Mouse (Mus musculus) neural tube, embryonic 15.5 days (tissue): ENCODE measurements around the gene Arhgap6. TPM values are rescaled to one million over a fixed set of nuclear protein-coding genes. Genes with fewer than 3 reads are reported as not detected.

Experiments used
- ATAC-seq: fragments of 200-750 bp; cut with Nextera tagmentation; 2 replicates; pipeline ENCODE4 v1.8.0; 2017; ENCODE audit warnings: mild to moderate bottlenecking, moderate TSS enrichment, moderate library complexity; ENCODE audit not compliant: low FRiP score
- H3K27ac ChIP-seq: fragments of 300-500 bp; sonication (generic); replicated peaks from 2 replicates; pipeline ENCODE4 v1.5.1; 2015; ENCODE audit warnings: mild to moderate bottlenecking, inconsistent platforms
- H3K27me3 ChIP-seq: fragments of 300-500 bp; sonication (generic); replicated peaks from 2 replicates; pipeline ENCODE4 v1.6.1; 2015; ENCODE audit warnings: inconsistent platforms
- H3K36me3 ChIP-seq: fragments of 300-500 bp; sonication (generic); 2 replicates; pipeline ENCODE4 v1.6.1; 2015; ENCODE audit warnings: inconsistent platforms
- H3K4me1 ChIP-seq: fragments of 300-500 bp; sonication (generic); 2 replicates; pipeline ENCODE4 v1.6.1; 2015; ENCODE audit warnings: inconsistent platforms
- H3K4me2 ChIP-seq: fragments of 300-500 bp; sonication (generic); 2 replicates; pipeline ENCODE4 v1.6.1; 2015; ENCODE audit warnings: inconsistent platforms, mild to moderate bottlenecking, moderate library complexity
- H3K4me3 ChIP-seq: fragments of 300-500 bp; sonication (generic); replicated peaks from 2 replicates; pipeline ENCODE4 v1.5.1; 2015; ENCODE audit warnings: mild to moderate bottlenecking, inconsistent platforms
- H3K9ac ChIP-seq: fragments of 300-500 bp; sonication (generic); replicated peaks from 2 replicates; pipeline ENCODE4 v1.6.1; 2015; ENCODE audit warnings: mild to moderate bottlenecking, inconsistent platforms
- H3K9me3 ChIP-seq: fragments of 300-500 bp; sonication (generic); replicated peaks from 2 replicates; pipeline ENCODE4 v1.6.1; 2016; ENCODE audit warnings: inconsistent platforms
- WGBS: fragments of 180-500 bp; shearing (Covaris S2); methylation state at CpG from one replicate; pipeline ENCODE4 v1.1.7; 2015; ENCODE audit warnings: mixed read lengths; 5-methylcytosine and 5-hydroxymethylcytosine counted together
- polyA plus RNA-seq: library from polyadenylated mRNA; unstranded; fragments of >200 nt; fragmentation: Nextera tagmentation; extraction: Ambion mirVana; gene quantifications from 2 replicates; pipeline ENCODE4 v1.2.1, GENCODE M21; 2015

Arhgap6 gene
- polyA plus RNA-seq, 1 experiment from 2014 or later: 2.6 TPM

DNA sequence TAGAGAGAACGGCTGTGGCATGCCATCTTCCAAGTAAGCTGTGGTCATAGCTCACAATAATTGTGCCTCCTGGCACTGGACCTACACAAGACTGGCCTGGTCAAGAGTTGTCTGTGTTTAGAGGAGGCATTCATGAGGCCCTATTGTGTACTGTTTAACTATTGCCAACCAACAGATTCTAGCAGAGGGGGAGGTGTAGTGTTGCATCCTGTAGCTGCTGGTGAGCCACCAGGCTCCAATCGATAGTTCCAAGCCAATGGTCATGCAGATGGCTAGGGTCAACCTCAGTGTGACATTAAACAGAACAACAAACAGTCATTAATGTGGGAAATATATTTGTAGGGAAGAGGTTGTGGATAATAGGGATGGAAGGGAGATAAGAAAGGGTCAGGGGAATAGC is 280.1 kb downstream of the Arhgap6 start:
- Histone ChIP-seq H3K9ac (no peak overlapping the region), H3K27me3 (peaks cover 7% of the 10 kb centered on the region; the same call in 1 of the 2 replicates), H3K27ac (no peak overlapping the region), H3K4me2 (no peak overlapping the region), H3K9me3 (no peaks in the 10 kb centered on the region), H3K4me1 (no peaks in the 10 kb centered on the region), H3K4me3 (no peak overlapping the region), H3K36me3 (no peaks in the 10 kb centered on the region)
- WGBS: 89% methylated on average over 2 of the region's 2 CpGs
- ATAC-seq: no peak

DNA sequence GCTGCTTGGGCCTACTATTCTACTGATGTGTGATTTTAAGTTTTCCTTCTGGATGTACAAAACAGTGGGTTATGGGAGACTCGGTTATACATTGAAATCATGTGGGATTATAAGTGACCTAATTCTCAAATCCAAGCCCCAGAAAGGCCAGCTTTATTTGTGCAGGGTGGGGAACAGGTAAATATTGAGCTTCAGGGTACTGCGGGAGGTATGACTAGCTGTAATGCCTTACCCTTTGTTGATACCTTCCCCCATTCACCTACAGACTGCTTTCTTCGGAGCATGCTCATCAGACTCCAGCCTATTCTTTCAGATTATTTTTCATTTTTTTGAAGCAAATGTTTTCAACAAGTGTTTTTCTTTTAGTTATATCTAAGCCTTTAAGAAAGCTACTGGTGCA is 286.7 kb downstream of the Arhgap6 start:
- Histone ChIP-seq H3K27ac (no peak overlapping the region), H3K4me1 (no peaks in the 10 kb centered on the region), H3K4me3 (no peak overlapping the region), H3K36me3 (no peaks in the 10 kb centered on the region), H3K9me3 (no peaks in the 10 kb centered on the region), H3K4me2 (no peak overlapping the region), H3K27me3 (peaks cover 4% of the 10 kb centered on the region; the same call in 1 of the 2 replicates), H3K9ac (no peak overlapping the region)
- WGBS: 95% methylated on average over 3 of the region's 3 CpGs
- no peak for ATAC-seq

GRCm38 (mm10) chrX:169085871-169086270 is 291.0 kb downstream of the Arhgap6 start:
- ATAC-seq: no peak
- Histone ChIP-seq H3K9me3 (no peaks in the 10 kb centered on the region), H3K36me3 (no peaks in the 10 kb centered on the region), H3K4me3 (no peak overlapping the region), H3K4me1 (no peaks in the 10 kb centered on the region), H3K27me3 (0 out of 2 replicates have a peak, but pooled peaks cover 6% of the 10 kb centered on the region), H3K9ac (no peak overlapping the region), H3K4me2 (no peak overlapping the region), H3K27ac (no peak overlapping the region)
- whole genome bisulfite sequencing: 16% methylated on average over 5 of the region's 5 CpGs

DNA sequence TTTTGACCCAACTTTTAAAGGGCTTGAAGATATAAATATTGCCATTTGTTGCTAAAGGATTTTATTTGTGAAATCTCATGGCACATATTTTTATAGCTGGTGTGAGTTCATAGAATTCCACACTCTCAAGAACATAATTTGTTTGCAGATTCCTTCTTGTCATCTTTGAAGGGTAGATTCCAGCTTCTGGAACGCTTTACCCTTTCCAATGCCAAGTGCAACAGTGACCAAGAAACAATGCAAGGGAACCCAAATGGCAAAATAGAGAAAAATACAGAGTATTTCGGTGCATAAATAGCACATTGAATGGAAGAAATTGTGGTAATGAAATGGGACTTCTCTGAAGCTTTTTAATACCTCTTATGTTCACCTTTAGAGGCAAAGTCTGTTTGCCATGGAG is 294.3 kb downstream of the Arhgap6 start:
- WGBS: 86% methylated on average over 2 of the region's 2 CpGs

GRCm38 (mm10) chrX:169094601-169095000 is 299.7 kb downstream of the Arhgap6 start:
- H3K9me3 ChIP-seq: no peaks in the 10 kb centered on the region
- no peak overlapping the region for H3K4me2 ChIP-seq
- ATAC-seq: no peak
- no peaks in the 10 kb centered on the region for H3K4me1 ChIP-seq
- WGBS: 78% methylated on average over 2 of the region's 2 CpGs
- no peak overlapping the region for H3K4me3 ChIP-seq
- peaks cover 8% of the 10 kb centered on the region; the same call in 1 of the 2 replicates for H3K27me3 ChIP-seq
- H3K27ac ChIP-seq: no peak overlapping the region
- no peak overlapping the region for H3K9ac ChIP-seq
- H3K36me3 ChIP-seq: no peaks in the 10 kb centered on the region

More for the DNA sequence above, 294.3 kb downstream of the Arhgap6 start:
- Histone ChIP-seq H3K27me3 (peaks cover 6% of the 10 kb centered on the region; the same call in 1 of the 2 replicates), H3K36me3 (no peaks in the 10 kb centered on the region), H3K4me1 (no peaks in the 10 kb centered on the region), H3K9me3 (no peaks in the 10 kb centered on the region), H3K27ac (no peak overlapping the region), H3K9ac (no peak overlapping the region), H3K4me2 (no peak overlapping the region), H3K4me3 (no peak overlapping the region)
- no peak for ATAC-seq

- no peak overlapping the region for H3K9ac ChIP-seq
- no peaks in the 10 kb centered on the region for H3K4me1 ChIP-seq
- H3K27ac ChIP-seq: no peak overlapping the region
- H3K27me3 ChIP-seq: peaks cover 8% of the 10 kb centered on the region; the same call in 1 of the 2 replicates
- H3K4me3 ChIP-seq: no peak overlapping the region
- H3K4me2 ChIP-seq: no peak overlapping the region
- ATAC-seq: no peak
- H3K36me3 ChIP-seq: no peaks in the 10 kb centered on the region
- H3K9me3 ChIP-seq: no peaks in the 10 kb centered on the region
Measured at GRCm38 (mm10) chrX:169095584-169095983, 300.7 kb downstream of the Arhgap6 start.

DNA sequence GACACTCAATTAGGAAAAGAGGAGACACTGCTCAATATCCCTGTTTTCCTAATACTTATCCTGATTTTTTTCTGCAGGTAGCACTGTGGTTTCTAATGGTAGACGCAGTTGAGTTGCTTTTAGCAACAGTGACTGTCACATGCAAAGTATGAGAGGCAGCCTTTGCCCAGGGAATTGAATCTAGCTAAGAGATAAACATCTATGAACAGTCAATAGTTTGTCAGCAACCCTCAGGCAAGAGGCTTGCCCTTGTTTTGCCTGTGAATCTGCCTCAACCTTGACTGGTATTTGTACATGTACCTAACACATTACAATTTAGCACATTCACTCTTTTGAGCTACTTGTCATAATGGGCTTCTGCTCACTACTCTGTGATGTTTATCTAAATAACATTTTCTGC is 307.8 kb downstream of the Arhgap6 start:
- Histone ChIP-seq H3K4me3 (no peak overlapping the region), H3K9me3 (no peaks in the 10 kb centered on the region), H3K27ac (no peak overlapping the region), H3K4me1 (no peaks in the 10 kb centered on the region), H3K36me3 (no peaks in the 10 kb centered on the region), H3K27me3 (peaks cover 12% of the 10 kb centered on the region), H3K9ac (no peak overlapping the region), H3K4me2 (no peak overlapping the region)
- WGBS: 84% methylated on average over 1 of the region's 1 CpGs
- ATAC-seq: no peak

DNA sequence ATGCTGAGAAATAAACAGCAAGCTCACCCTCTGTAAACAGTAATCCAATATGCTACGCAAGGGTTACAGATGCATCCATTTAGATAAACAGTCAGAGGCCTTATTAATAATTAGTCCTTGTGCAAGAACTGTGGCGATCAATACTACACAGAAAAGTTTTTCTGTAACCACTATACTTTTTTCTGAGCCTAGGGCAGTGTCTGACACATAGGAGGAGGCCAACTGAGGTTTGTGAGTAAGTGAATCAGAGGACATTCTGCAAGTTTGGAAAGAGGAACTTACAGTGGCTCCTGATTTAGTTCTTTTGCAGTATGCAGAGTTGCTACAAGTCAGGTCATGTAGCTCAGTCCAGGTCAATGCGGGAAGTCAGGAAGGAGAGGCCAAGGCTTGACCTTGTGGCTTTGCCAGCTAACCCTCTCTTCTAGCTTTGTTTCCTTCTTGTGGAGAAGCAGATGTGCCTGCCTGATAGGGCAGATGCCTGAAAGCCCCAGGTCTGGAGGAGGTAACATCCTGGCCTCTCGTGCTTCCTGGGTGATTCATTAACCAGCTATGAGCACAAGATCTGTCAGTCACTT is 311.2 kb downstream of the Arhgap6 start:
- 74% methylated on average over 4 of the region's 4 CpGs for WGBS
- no peak for ATAC-seq
- no peaks in the 10 kb centered on the region for H3K9me3 ChIP-seq
- H3K27me3 ChIP-seq: peaks cover 15% of the 10 kb centered on the region
- H3K27ac ChIP-seq: no peak overlapping the region
- H3K4me3 ChIP-seq: no peak overlapping the region
- H3K4me2 ChIP-seq: no peak overlapping the region
- no peaks in the 10 kb centered on the region for H3K36me3 ChIP-seq
- H3K4me1 ChIP-seq: no peaks in the 10 kb centered on the region
- no peak overlapping the region for H3K9ac ChIP-seq

DNA sequence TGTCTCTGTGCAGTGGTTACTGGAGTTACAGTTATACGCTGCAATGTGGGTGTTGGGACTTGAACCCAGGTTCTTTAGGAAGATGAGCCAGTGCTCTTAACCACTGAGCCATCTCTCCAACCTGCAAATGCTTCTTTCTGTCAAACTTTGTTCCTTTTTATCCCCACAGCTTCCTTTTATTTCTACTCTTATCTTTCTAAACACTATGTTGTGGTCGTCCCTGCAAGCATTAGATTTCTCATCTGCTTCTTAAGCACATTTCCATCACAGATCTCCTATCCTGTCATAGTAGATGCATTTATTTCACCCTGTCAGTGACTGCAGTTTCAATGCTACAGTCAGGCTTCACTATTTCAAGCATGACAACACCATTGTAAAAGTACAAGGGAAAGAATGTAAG is 312.5 kb downstream of the Arhgap6 start:
- H3K9ac ChIP-seq: no peak overlapping the region
- ATAC-seq: no peak
- peaks cover 15% of the 10 kb centered on the region for H3K27me3 ChIP-seq
- H3K36me3 ChIP-seq: no peaks in the 10 kb centered on the region
- WGBS: 80% methylated on average over 2 of the region's 2 CpGs
- H3K4me2 ChIP-seq: no peak overlapping the region
- H3K4me1 ChIP-seq: no peaks in the 10 kb centered on the region
- no peak overlapping the region for H3K4me3 ChIP-seq
- H3K27ac ChIP-seq: no peak overlapping the region
- no peaks in the 10 kb centered on the region for H3K9me3 ChIP-seq

GRCm38 (mm10) chrX:169110031-169110430 is 315.1 kb downstream of the Arhgap6 start:
- H3K27ac ChIP-seq: no peak overlapping the region

DNA sequence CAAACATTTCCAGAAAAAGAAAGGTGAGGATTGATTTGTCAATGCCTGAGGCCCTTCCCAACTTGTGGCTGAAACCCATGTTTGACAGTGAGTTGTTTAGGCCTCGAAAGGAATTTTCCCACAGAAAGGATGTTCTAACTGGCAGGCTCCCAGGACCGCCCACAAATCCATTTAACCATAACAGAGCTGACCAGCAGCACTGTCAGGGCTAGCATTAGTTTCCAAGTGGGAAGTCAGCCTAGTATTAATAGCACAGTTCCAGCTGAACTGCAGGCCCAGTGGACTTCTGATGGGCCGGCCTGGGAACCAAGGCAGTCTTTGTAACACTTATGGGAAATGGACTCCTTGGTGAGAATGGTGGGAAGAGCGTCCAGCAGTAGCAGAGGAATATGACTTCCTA is 317.8 kb downstream of the Arhgap6 start:
- WGBS: 76% methylated on average over 4 of the region's 4 CpGs
- Histone ChIP-seq H3K9ac (no peak overlapping the region), H3K4me3 (no peak overlapping the region), H3K36me3 (no peaks in the 10 kb centered on the region), H3K27me3 (0 out of 2 replicates have a peak, but pooled peaks cover 6% of the 10 kb centered on the region), H3K4me2 (no peak overlapping the region), H3K27ac (no peak overlapping the region), H3K9me3 (no peaks in the 10 kb centered on the region), H3K4me1 (no peaks in the 10 kb centered on the region)
- ATAC-seq: no peak

More at GRCm38 (mm10) chrX:169110031-169110430, 315.1 kb downstream of the Arhgap6 start:
- WGBS: 85% methylated on average over 3 of the region's 3 CpGs
- no peak for ATAC-seq
- Histone ChIP-seq H3K4me1 (no peaks in the 10 kb centered on the region), H3K36me3 (no peaks in the 10 kb centered on the region), H3K9me3 (no peaks in the 10 kb centered on the region), H3K27me3 (peaks cover 12% of the 10 kb centered on the region; the same call in 1 of the 2 replicates), H3K4me3 (no peak overlapping the region), H3K9ac (no peak overlapping the region), H3K4me2 (no peak overlapping the region)

DNA sequence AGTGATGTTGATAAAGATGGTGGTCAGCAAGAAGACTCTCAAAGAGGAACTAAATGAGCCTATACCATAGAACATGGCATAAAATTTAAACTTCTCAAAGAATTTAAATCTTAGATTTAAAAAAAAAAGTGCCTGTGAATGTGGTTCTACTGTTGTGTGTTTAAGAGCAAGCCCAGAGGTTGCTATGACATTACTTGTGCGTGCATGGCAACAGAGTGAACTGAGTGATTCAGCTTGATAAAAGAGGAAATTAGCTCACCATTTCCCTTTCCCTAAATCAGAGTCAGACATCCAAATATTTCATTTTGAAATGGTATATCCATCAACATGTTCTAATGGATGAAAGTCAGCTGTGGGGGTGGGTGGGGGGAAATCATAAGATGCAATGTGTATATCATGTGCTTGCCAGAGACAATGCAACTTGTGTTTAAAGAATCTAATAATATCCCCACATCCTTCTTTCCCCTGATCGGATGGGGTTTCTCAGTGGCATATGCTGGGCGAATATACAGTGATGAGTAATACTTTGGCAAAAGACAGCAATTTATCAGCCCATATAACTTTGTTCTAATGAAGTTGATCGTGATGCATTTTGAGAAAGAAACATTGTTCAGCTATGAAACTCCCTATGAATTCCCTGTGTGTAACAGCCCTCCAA is 328.3 kb downstream of the Arhgap6 start:
- WGBS: 83% methylated on average over 4 of the region's 4 CpGs
- no peaks in the 10 kb centered on the region for H3K36me3 ChIP-seq
- H3K4me1 ChIP-seq: no peaks in the 10 kb centered on the region
- H3K27me3 ChIP-seq: 0 out of 2 replicates have a peak, but pooled peaks cover 5% of the 10 kb centered on the region
- no peak overlapping the region for H3K9ac ChIP-seq
- no peak overlapping the region for H3K4me2 ChIP-seq
- H3K9me3 ChIP-seq: no peaks in the 10 kb centered on the region
- no peak overlapping the region for H3K27ac ChIP-seq
- no peak overlapping the region for H3K4me3 ChIP-seq
- no peak for ATAC-seq
